Mouse (Mus musculus) stomach, embryonic 14.5 days (tissue): Measurements from ENCODE around the gene Hoxb5. TPM values are rescaled to one million over a fixed set of nuclear protein-coding genes. Genes with fewer than 3 reads are reported as not detected.

Experiments used
- ATAC-seq: fragments of 200-750 bp; cut with Nextera tagmentation; 2 replicates; pipeline ENCODE4 v1.8.0; 2017; ENCODE audit warnings: low read depth, moderate TSS enrichment; ENCODE audit not compliant: insufficient number of reproducible peaks, insufficient read depth, low FRiP score
- H3K27ac ChIP-seq: fragments of 300-500 bp; sonication (generic); 2 replicates; pipeline ENCODE4 v1.5.1; 2014; ENCODE audit warnings: mild to moderate bottlenecking, low read length, moderate library complexity, mixed read lengths
- H3K27me3 ChIP-seq: fragments of 300-500 bp; sonication (generic); 2 replicates; pipeline ENCODE4 v1.6.1; 2014; ENCODE audit warnings: low read length, control low read depth, mixed read lengths; ENCODE audit not compliant: control insufficient read depth, insufficient read depth
- H3K36me3 ChIP-seq: fragments of 300-500 bp; sonication (generic); 2 replicates; pipeline ENCODE4 v1.6.1; 2014; ENCODE audit warnings: mild to moderate bottlenecking, control low read depth, low read length, moderate library complexity, mixed read lengths; ENCODE audit not compliant: control insufficient read depth, insufficient read depth
- H3K4me1 ChIP-seq: fragments of 300-500 bp; sonication (generic); 2 replicates; pipeline ENCODE4 v1.6.1; 2014; ENCODE audit warnings: low read length, control low read depth, mixed read lengths; ENCODE audit not compliant: control insufficient read depth, insufficient read depth
- H3K4me2 ChIP-seq: fragments of 300-500 bp; sonication (generic); replicated peaks from 2 replicates; pipeline ENCODE4 v1.6.1; 2014; ENCODE audit warnings: low read depth, low read length, control low read depth
- H3K4me3 ChIP-seq: fragments of 300-500 bp; sonication (generic); 2 replicates; pipeline ENCODE4 v1.5.1; 2014; ENCODE audit warnings: low read depth, low read length, control low read depth
- H3K9ac ChIP-seq: fragments of 300-500 bp; sonication (generic); replicated peaks from 2 replicates; pipeline ENCODE4 v1.6.1; 2014; ENCODE audit warnings: low read depth, mild to moderate bottlenecking, control low read depth, low read length, moderate library complexity, mixed read lengths
- H3K9me3 ChIP-seq: fragments of 300-500 bp; sonication (generic); 2 replicates; pipeline ENCODE4 v1.6.1; 2016; ENCODE audit warnings: low read depth, low read length, control low read depth; ENCODE audit not compliant: control insufficient read depth
- WGBS: fragments of 180-500 bp; shearing (Covaris S2); extraction: QIAGEN DNeasy Blood & Tissue Kit; methylation state at CpG from one replicate; pipeline ENCODE4 v1.1.7; 2014; 5-methylcytosine and 5-hydroxymethylcytosine counted together
- polyA plus RNA-seq: library from polyadenylated mRNA; unstranded; fragments of >200 nt; fragmentation: Nextera tagmentation; extraction: Ambion mirVana; gene quantifications from 2 replicates; pipeline ENCODE4 v1.2.1, GENCODE M21; 2014

The Hoxb5 gene
- polyA plus RNA-seq, 1 experiment from 2014 or later, result 23.3 TPM

- Histone ChIP-seq H3K4me3 (no peak overlapping the region), H3K9ac (no peak overlapping the region), H3K27me3 (peaks cover 58% of the 10 kb centered on the region), H3K27ac (no peak overlapping the region), H3K4me1 (peaks cover 3% of the 10 kb centered on the region; the same call in 1 of the 2 replicates), H3K9me3 (no peaks in the 10 kb centered on the region), H3K36me3 (no peaks in the 10 kb centered on the region), H3K4me2 (no peak overlapping the region)
- 6% methylated on average over 35 of the region's 35 CpGs for WGBS
- no peak for ATAC-seq
Measured at GRCm38 (mm10) chr11:96277151-96278044, 25.7 kb upstream of the Hoxb5 start.

DNA sequence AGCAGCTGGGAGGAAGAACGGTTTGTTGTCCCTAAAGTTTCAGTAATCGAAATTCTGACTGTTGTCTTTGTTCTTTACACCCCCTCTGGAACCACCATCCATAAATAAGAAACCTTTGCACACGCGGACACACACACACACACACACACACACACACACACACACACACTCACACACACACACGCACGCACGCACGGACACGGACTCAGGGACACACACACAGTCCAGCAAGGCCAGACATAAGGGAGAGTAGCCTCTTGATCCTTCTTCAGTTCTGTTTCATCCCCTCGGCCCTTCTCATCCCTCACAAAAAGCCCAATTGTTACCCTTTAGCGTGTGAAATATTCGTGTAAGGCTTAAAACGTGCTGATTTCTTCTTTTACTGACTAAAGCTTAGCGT lies 24.8 kb upstream of the Hoxb5 start:
- Histone ChIP-seq H3K9ac (no peak overlapping the region), H3K4me3 (no peak overlapping the region), H3K4me1 (no peaks in the 10 kb centered on the region), H3K4me2 (no peak overlapping the region), H3K9me3 (no peaks in the 10 kb centered on the region), H3K36me3 (no peaks in the 10 kb centered on the region), H3K27ac (no peak overlapping the region), H3K27me3 (peaks cover 52% of the 10 kb centered on the region)
- 20% methylated on average over 14 of the region's 14 CpGs for WGBS
- ATAC-seq, result no peak

- Histone ChIP-seq H3K36me3 (no peaks in the 10 kb centered on the region), H3K9ac (no peak overlapping the region), H3K27me3 (peaks cover 52% of the 10 kb centered on the region), H3K27ac (no peak overlapping the region), H3K9me3 (no peaks in the 10 kb centered on the region), H3K4me1 (no peaks in the 10 kb centered on the region), H3K4me3 (no peak overlapping the region), H3K4me2 (no peak overlapping the region)
- WGBS, result 2% methylated on average over 9 of the region's 9 CpGs
- peak; percentile 63; the same call in 1 of the 2 replicates for ATAC-seq
Measured at GRCm38 (mm10) chr11:96278773-96279172, 24.4 kb upstream of the Hoxb5 start.

DNA sequence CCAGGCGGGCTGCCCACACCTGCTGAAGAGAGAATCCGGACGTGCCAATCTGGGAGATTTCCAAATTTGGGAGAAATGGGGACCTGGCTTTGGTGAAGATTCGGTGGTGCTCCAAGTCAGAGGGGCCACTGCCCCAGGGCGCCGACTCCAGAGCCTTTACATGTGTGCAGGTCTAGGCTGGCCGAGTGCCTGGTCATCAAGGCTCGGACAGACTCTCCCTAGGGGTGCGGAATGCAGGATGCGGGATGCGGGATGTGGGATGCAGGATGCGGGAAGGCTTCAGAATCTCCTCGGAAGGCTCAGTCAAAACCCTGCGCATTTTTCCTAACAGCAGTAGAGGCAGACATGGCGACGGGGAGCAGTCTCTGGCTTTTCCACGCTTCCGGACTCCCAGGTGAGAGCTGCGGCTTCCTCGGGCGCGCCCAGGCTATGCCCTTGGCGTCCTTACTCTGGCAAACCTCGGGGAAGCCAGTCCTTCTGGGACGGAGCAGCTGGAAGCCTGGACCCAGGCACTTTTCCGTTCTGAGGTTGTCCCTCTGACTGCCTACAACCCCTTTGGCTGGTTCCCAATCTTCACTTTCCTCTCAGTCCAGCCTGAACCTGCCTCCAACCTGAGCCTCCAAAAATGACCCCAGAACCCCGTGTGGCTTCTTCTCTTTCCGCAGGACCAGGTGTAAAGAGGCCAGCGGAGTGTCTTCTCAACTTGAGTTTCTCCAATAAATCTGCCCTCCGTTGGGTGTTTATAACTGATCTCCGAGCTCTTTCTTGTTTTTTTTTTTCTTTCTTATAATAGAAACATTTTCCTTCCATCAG lies 23.5 kb upstream of the Hoxb5 start:
- peaks cover 43% of the 10 kb centered on the region for H3K27me3 ChIP-seq
- H3K9me3 ChIP-seq, result no peaks in the 10 kb centered on the region
- H3K4me3 ChIP-seq, result no peak overlapping the region
- no peak overlapping the region; the same call in 1 of the 2 replicates for H3K4me2 ChIP-seq
- H3K4me1 ChIP-seq, result no peaks in the 10 kb centered on the region
- ATAC-seq, result no peak
- H3K9ac ChIP-seq, result no peak overlapping the region
- WGBS, result 6% methylated on average over 31 of the region's 31 CpGs
- no peaks in the 10 kb centered on the region for H3K36me3 ChIP-seq
- 0 out of 2 replicates have a peak overlapping the region, but pooled peaks have one; percentile 6 for H3K27ac ChIP-seq

- Histone ChIP-seq H3K27ac (no peak overlapping the region), H3K4me1 (no peaks in the 10 kb centered on the region), H3K9ac (no peak overlapping the region), H3K4me2 (peak overlapping the region; percentile 18; the same call in 1 of the 2 replicates), H3K36me3 (no peaks in the 10 kb centered on the region), H3K4me3 (no peak overlapping the region), H3K27me3 (peaks cover 34% of the 10 kb centered on the region), H3K9me3 (no peaks in the 10 kb centered on the region)
- ATAC-seq, result no peak
- WGBS, result 21% methylated on average over 8 of the region's 8 CpGs
Measured at GRCm38 (mm10) chr11:96280399-96281378, 22.4 kb upstream of the Hoxb5 start.

DNA sequence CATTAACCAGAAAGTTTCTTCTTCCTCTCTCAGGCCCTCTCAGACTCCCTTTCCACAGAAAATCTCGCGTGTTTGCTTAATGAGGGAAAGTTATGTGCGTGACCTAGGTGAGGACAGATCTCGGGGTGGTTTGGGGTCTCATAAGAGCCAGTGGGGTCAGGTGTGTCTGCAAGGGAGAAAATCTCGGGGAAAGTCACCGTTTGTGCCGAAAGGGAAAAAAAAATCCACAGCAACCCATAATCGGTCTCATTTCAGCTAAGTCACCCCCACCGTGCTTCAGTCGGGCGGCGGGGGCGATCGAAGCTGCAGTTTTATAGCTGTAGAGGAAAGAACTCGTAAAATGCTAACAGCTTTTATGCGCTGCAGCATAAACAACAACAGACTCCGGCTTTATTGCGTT lies 21.7 kb upstream of the Hoxb5 start:
- Histone ChIP-seq H3K4me3 (no peak overlapping the region), H3K36me3 (no peaks in the 10 kb centered on the region), H3K27me3 (peaks cover 31% of the 10 kb centered on the region), H3K4me2 (peak overlapping the region; percentile 18; the same call in 1 of the 2 replicates), H3K9ac (no peak overlapping the region), H3K27ac (no peak overlapping the region), H3K4me1 (no peaks in the 10 kb centered on the region), H3K9me3 (no peaks in the 10 kb centered on the region)
- ATAC-seq, result no peak
- WGBS, result 13% methylated on average over 18 of the region's 18 CpGs

GRCm38 (mm10) chr11:96281855-96282570 lies 21.1 kb upstream of the Hoxb5 start, which contains the start of gene Hoxb8:
Gene Hoxb8 (plus strand): TSS chr11:96281905.
- H3K4me2 ChIP-seq, result peak within 1 kb of the TSS; percentile 51
- H3K27ac ChIP-seq, result peak within 1 kb of the TSS; percentile 89; the same call in 1 of the 2 replicates
- ATAC-seq, result no peak
- H3K4me1 ChIP-seq, result no peaks in the 10 kb centered on the region
- no peaks in the 10 kb centered on the region for H3K36me3 ChIP-seq
- H3K4me3 ChIP-seq, result peak within 1 kb of the TSS; percentile 43
- no peaks in the 10 kb centered on the region for H3K9me3 ChIP-seq
- 1% methylated on average over 27 of the region's 27 CpGs for WGBS
- peaks cover 25% of the 10 kb centered on the region for H3K27me3 ChIP-seq
- H3K9ac ChIP-seq, result peak within 1 kb of the TSS; percentile 60; the same call in 1 of the 2 replicates
